Mouse (Mus musculus) layer of hippocampus, postnatal 25 days (tissue): ENCODE data around the gene Fbxl3. TPM values are rescaled to one million over a fixed set of nuclear protein-coding genes. Genes with fewer than 3 reads are reported as not detected.
A peak's percentile ranks its signal among the peaks of the same experiment; 100 is the strongest.

Source experiments
- DNase-seq, 2 experiments: peaks; one replicate each; pipeline ENCODE4 v3.0.0; 2022; ENCODE audit warnings: mixed read lengths in 2 of 2, low spot score in 1 of 2; ENCODE audit errors: extremely low spot score in 1 of 2
- total RNA-seq, 2 experiments: library from RNA; stranded (reverse); gene quantifications; 2 replicates each; pipeline ENCODE4 v1.2.3; 2021

Fbxl3 gene
- total RNA-seq, 2 experiments from 2014 or later: 87.7 to 93.2 TPM

- DNase-seq: peak; percentile 48 to 77
These were observed 48.1 kb downstream of the Fbxl3 start for GRCm38 (mm10) chr14:103051159-103051769.

DNA sequence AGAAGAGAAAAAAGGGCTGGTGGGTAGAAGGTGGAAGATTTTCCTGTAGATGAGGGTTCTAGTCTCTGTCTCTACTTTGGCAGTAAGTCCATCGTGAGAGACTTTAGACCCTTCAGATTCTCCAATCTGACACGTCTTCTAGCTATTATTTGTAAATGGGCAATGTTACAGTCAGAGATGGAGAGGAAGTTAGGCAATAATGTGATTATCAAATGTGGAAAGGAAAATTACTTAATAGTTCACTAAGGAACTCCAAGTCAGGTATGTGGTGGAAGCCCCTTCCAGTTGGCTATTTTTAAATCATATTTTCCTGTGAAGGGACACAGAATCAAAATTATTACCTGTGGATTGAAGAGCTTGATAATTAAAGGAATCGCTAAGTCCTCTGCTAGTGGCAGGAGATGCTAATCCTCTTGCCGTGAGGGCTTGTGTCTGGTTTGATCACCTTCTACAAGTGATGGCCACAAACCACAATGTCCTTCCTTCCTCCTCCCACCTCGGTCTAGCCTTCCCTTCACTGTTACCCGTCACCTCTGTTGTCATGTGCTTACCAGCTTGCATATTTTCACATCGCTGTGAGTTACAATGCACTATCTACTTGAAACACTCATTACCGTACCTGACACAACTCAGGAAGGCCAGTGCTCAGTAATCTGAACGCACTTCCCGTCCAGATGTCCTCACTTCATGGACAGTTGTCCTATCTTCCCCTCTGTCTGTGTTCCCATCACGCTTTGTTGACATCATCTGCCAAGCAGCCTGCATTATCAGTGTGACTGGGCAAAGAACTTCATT lies 50.9 kb downstream of the Fbxl3 start:
- DNase-seq: no peak

- DNase-seq: no peak
These were observed 52.7 kb downstream of the Fbxl3 start, which contains the start of gene Acod1 for GRCm38 (mm10) chr14:103046677-103047076. Gene Acod1, plus strand, starts transcription at chr14:103046977.

GRCm38 (mm10) chr14:103037016-103037415 lies 62.4 kb downstream of the Fbxl3 start:
- DNase-seq: no peak

GRCm38 (mm10) chr14:103034076-103034475 lies 65.3 kb downstream of the Fbxl3 start:
- DNase-seq: no peak

DNA sequence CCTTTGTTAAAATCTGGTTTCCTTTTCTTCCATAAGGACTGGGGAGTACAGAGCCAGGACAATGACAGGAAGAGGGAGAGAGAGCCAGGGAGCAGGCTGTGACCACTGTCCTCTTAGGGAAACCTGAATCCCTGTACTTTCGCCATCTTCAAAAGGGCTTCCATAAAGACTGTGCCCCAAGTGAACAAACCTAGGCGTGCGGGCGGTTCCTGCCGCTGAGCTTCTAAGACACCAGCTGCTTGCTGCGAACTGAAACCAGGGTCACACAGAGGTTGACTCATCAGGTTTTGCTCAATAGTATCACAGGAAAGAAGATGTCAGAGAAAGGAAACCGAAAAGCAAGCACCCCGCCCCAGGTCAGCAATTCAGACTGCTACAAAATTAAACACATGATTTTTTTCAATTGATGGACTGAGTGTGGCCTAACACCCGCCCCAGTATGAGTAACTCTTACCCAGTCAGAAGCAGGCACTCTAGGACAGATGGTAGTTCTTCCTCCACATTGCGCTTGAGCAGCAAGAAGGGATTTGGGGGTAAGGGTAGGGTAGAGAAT lies 66.0 kb downstream of the Fbxl3 start:
- DNase-seq: no peak

Other genes with a start within 250 kb of the Fbxl3 start
- 100 to 1,000 TPM; 115 to 119 TPM for gene Kctd12, start 116.9 kb downstream of the Fbxl3 start, total RNA-seq
- gene Acod1, start 52.6 kb downstream of the Fbxl3 start, total RNA-seq: under 1 TPM in 1 of 2 experiments, not detected in 1; 0.10 TPM
- 10 to 100 TPM in 1 of 2 experiments, 1 to 10 TPM in 1; 9.6 to 10.3 TPM for gene Cln5, start 29.4 kb downstream of the Fbxl3 start, total RNA-seq
- gene Mycbp2, start 247.2 kb upstream of the Fbxl3 start, total RNA-seq: 100 to 1,000 TPM; 142 to 172 TPM